Mouse (Mus musculus): ENCODE data around the gene Prrt1.

DNA sequence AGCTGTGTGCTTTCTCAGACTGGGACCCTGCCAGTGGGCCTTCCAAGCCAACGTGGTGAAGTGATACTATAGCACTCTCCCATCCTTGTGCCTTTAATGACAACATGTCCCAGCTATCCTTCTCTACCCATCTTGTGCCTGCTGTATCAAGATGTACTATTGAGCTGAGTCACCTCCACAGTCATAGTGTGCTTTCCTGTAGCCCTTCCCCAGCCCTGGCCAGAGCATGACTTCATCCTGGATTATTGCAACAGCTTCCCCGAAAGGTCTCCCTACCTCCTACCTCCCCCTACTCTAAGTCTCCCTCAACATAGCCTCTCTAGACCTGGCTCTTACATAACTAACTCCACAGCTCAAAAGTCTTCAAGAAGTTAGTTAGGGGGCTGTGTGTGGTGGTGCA lies 6.3 kb downstream of the Prrt1 start:
- TF ChIP-seq CTCF (IDR thresholded peaks at IDR 0.05; ENCODE audit: low read depth, low read length): no peak
- TF ChIP-seq POLR2A (IDR thresholded peaks at IDR 0.05; ENCODE audit: insufficient read depth, low read length): no peak

All from ES-Bruce4 (cell line).